Mouse (Mus musculus) liver, embryonic 11.5 days (tissue): ENCODE data around the gene Aldh4a1. TPM values are rescaled to one million over a fixed set of nuclear protein-coding genes. Genes with fewer than 3 reads are reported as not detected.

ENCODE experiments used
- ATAC-seq: fragments of 200-750 bp; cut with Nextera tagmentation; replicated peaks from 2 replicates; pipeline ENCODE4 v1.8.0; 2017; ENCODE audit warnings: moderate number of reproducible peaks, mild to moderate bottlenecking, moderate TSS enrichment, moderate library complexity; ENCODE audit not compliant: low FRiP score
- DNase-seq: peaks from one replicate; pipeline ENCODE4 v3.0.0-alpha.2; 2017; ENCODE audit warnings: low spot score
- H3K27ac ChIP-seq: fragments of 300-500 bp; sonication (generic); 2 replicates; pipeline ENCODE4 v1.5.1; 2014; ENCODE audit warnings: mild to moderate bottlenecking, low read depth, low read length, control low read depth
- H3K27me3 ChIP-seq: fragments of 300-500 bp; sonication (generic); replicated peaks from 2 replicates; pipeline ENCODE4 v1.6.1; 2014; ENCODE audit warnings: low read length, mixed read lengths; ENCODE audit not compliant: control insufficient read depth, insufficient read depth
- H3K36me3 ChIP-seq: fragments of 300-500 bp; sonication (generic); 2 replicates; pipeline ENCODE4 v1.6.1; 2014; ENCODE audit warnings: mild to moderate bottlenecking, low read length, moderate library complexity, mixed read lengths; ENCODE audit not compliant: control insufficient read depth, insufficient read depth
- H3K4me1 ChIP-seq: fragments of 300-500 bp; sonication (generic); replicated peaks from 2 replicates; pipeline ENCODE4 v1.6.1; 2014; ENCODE audit warnings: low read length, mixed read lengths; ENCODE audit not compliant: control insufficient read depth, insufficient read depth
- H3K4me2 ChIP-seq: fragments of 300-500 bp; sonication (generic); 2 replicates; pipeline ENCODE4 v1.6.1; 2014; ENCODE audit warnings: mild to moderate bottlenecking, control low read depth, moderate library complexity
- H3K4me3 ChIP-seq: fragments of 300-500 bp; sonication (generic); 2 replicates; pipeline ENCODE4 v1.5.1; 2014; ENCODE audit warnings: low read depth, low read length, control low read depth
- H3K9ac ChIP-seq: fragments of 300-500 bp; sonication (generic); 2 replicates; pipeline ENCODE4 v1.6.1; 2014; ENCODE audit warnings: low read depth, low read length, control low read depth
- H3K9me3 ChIP-seq: fragments of 300-500 bp; sonication (generic); 2 replicates; pipeline ENCODE4 v1.6.1; 2016; ENCODE audit warnings: low read length, inconsistent platforms, mixed read lengths; ENCODE audit not compliant: control insufficient read depth
- WGBS: fragments of 180-500 bp; shearing (Covaris S2); extraction: QIAGEN DNeasy Blood & Tissue Kit; methylation state at CpG from one replicate; pipeline ENCODE4 v1.1.7; 2014; 5-methylcytosine and 5-hydroxymethylcytosine counted together
- polyA plus RNA-seq: library from polyadenylated mRNA; unstranded; fragments of >200 nt; fragmentation: Nextera tagmentation; extraction: Ambion mirVana; gene quantifications from 2 replicates; pipeline ENCODE4 v1.2.1, GENCODE M21; 2014

Aldh4a1 gene
- polyA plus RNA-seq, 1 experiment from 2014 or later: 45.2 TPM

GRCm38 (mm10) chr4:139578389-139578788, 44.3 kb upstream of the Aldh4a1 start:
- peaks cover 26% of the 10 kb centered on the region for H3K27me3 ChIP-seq
- H3K4me1 ChIP-seq: peaks cover 56% of the 10 kb centered on the region
- WGBS: 84% methylated on average over 8 of the region's 8 CpGs
- no peaks in the 10 kb centered on the region for H3K36me3 ChIP-seq
- ATAC-seq (no peak), DNase-seq (no peak)
- H3K27ac ChIP-seq: no peak overlapping the region
- no peak overlapping the region for H3K4me3 ChIP-seq
- H3K4me2 ChIP-seq: peak overlapping the region; percentile 34; the same call in 1 of the 2 replicates
- no peaks in the 10 kb centered on the region for H3K9me3 ChIP-seq
- no peak overlapping the region for H3K9ac ChIP-seq

- Histone ChIP-seq H3K36me3 (no peaks in the 10 kb centered on the region), H3K27ac (no peak overlapping the region), H3K4me2 (peak overlapping the region; percentile 34), H3K4me3 (no peak overlapping the region), H3K9me3 (no peaks in the 10 kb centered on the region), H3K9ac (no peak overlapping the region), H3K27me3 (peaks cover 26% of the 10 kb centered on the region), H3K4me1 (peaks cover 52% of the 10 kb centered on the region)
- DNase-seq: no peak
- no peak for ATAC-seq
- 51% methylated on average over 10 of the region's 10 CpGs for WGBS
Observed at GRCm38 (mm10) chr4:139579003-139579402, 43.7 kb upstream of the Aldh4a1 start.

DNA sequence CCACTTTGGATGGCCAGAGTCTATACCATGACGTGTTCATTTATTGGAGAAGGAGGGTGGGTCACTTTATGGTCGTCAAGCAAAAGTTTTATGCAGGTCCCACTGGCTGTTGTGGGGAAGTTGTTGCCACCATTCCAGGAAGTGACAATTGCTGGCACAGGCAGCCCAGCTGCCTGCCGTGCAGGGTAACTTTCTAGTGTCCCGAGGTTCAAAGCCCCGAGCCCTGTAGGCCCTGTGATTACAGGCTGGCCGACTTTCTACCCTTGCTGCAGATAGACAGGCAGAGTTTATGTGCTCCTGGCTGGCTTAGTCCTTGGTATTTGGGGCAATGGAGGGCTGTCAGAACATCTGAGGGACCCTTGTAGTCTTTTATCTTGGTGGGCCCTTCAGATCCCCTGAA, 43.2 kb upstream of the Aldh4a1 start:
- peaks cover 57% of the 10 kb centered on the region for H3K4me1 ChIP-seq
- no peak overlapping the region for H3K4me3 ChIP-seq
- peaks cover 26% of the 10 kb centered on the region for H3K27me3 ChIP-seq
- H3K36me3 ChIP-seq: no peaks in the 10 kb centered on the region
- no peak overlapping the region; the same call in 1 of the 2 replicates for H3K27ac ChIP-seq
- H3K4me2 ChIP-seq: peak overlapping the region; percentile 16; the same call in 1 of the 2 replicates
- ATAC-seq (no peak), DNase-seq (no peak)
- WGBS: 47% methylated on average over 6 of the region's 6 CpGs
- no peak overlapping the region for H3K9ac ChIP-seq
- no peaks in the 10 kb centered on the region for H3K9me3 ChIP-seq

DNA sequence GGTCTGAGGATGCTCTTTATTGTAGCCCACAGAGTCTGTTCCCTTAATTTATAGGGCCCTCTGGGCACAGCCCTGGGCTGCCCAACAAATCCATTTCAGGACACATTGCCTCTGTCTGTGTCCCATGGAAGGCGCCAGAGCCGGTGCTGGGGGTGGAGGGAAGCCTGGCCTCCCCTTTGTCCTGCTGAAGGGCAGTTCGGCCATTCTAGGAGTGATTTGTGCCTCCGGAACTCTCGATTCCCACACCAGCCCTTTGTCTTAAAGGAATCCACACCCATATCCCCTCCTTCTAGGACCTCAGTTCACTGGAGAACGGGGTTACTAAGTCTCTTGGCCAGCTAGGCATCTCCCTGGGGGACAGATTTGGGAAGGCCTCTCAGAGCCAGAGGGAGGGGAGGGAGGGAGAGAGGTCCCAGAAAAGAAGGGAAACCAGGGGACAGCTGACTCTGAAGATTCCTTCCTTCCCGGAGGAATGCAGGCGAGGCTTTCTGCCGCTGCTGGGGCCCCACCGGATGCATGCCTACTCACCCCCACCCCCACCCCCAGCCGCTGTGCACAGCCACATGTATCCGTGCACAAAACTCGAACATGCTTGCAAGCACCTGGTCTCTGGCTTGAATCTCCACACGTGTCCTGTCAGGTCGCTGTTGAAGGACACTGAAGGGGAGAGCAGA, 41.9 kb upstream of the Aldh4a1 start:
- Histone ChIP-seq H3K36me3 (no peaks in the 10 kb centered on the region), H3K4me3 (peak overlapping the region; percentile 14; the same call in 1 of the 2 replicates), H3K4me2 (peak overlapping the region; percentile 56), H3K9me3 (no peaks in the 10 kb centered on the region), H3K27ac (peak overlapping the region; percentile 89), H3K9ac (peak overlapping the region; percentile 38), H3K27me3 (peaks cover 18% of the 10 kb centered on the region), H3K4me1 (peaks cover 66% of the 10 kb centered on the region)
- WGBS: 20% methylated on average over 15 of the region's 15 CpGs
- DNase-seq (peak; percentile 59), ATAC-seq (no peak)

DNA sequence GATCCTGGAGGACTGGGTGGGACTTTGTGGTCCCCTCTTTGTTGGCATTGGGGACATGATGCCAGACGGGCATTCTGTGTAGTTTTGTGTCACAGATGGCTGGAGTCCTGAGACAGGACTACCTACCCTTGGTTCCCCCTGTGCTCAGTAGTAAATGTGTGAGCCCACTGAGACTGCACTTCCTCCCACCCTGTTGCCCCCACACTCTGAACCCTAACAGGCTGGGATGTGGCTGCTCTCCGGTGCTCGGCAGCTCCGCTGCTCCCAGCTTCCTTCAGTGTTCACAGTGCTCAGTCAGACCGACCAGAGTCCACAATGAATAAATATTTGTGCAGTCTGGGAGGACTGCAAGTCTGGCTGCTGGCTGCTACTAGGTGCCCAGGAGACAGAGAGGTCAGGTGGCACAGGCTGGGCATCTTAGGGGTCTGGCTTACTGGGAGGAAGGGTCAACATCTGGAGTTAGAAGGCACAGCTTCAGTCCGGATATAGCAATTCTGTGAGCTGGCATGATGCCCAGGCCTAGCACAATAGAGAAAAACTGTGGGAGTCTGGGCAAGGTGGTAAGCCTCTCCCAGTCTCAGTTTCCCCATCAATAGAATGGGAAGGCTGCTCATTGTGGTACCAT, 41.1 kb upstream of the Aldh4a1 start:
- Histone ChIP-seq H3K4me3 (no peak overlapping the region), H3K27ac (peak overlapping the region; percentile 89)
- 26% methylated on average over 6 of the region's 6 CpGs for WGBS

DNA sequence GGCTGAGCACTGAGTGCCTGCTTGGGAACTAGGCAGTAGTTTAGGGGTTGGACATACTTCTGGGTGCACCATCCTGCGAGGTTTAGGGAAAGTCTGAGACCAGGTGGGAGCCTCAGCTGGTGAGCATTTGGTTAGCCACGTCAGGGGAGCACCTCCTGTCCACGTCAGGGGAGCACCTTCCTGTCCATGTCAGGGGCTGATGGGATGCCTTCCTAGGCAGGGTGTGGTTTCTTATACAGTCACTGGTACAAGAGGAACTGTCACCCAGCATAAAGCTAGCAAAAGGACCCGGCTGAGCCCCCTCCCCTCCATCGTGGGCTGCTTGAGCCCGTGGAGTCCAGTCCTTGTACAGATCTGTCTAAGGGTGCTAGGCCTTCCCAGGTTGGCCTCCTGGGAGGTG, 40.3 kb upstream of the Aldh4a1 start:
- Histone ChIP-seq H3K9me3 (no peaks in the 10 kb centered on the region), H3K9ac (no peak overlapping the region), H3K27ac (peak overlapping the region; percentile 89; the same call in 1 of the 2 replicates), H3K36me3 (no peaks in the 10 kb centered on the region), H3K4me2 (no peak overlapping the region), H3K4me1 (peaks cover 77% of the 10 kb centered on the region), H3K27me3 (peaks cover 5% of the 10 kb centered on the region), H3K4me3 (no peak overlapping the region)
- no peak for ATAC-seq
- 69% methylated on average over 6 of the region's 6 CpGs for WGBS
- DNase-seq: no peak

More for the DNA sequence above, 41.1 kb upstream of the Aldh4a1 start:
- no peak for DNase-seq
- Histone ChIP-seq H3K9me3 (no peaks in the 10 kb centered on the region), H3K27me3 (peaks cover 11% of the 10 kb centered on the region), H3K36me3 (no peaks in the 10 kb centered on the region), H3K9ac (peak overlapping the region; percentile 38), H3K4me1 (peaks cover 73% of the 10 kb centered on the region), H3K4me2 (peak overlapping the region; percentile 56)
- peak; percentile 18; the same call in 1 of the 2 replicates for ATAC-seq

DNA sequence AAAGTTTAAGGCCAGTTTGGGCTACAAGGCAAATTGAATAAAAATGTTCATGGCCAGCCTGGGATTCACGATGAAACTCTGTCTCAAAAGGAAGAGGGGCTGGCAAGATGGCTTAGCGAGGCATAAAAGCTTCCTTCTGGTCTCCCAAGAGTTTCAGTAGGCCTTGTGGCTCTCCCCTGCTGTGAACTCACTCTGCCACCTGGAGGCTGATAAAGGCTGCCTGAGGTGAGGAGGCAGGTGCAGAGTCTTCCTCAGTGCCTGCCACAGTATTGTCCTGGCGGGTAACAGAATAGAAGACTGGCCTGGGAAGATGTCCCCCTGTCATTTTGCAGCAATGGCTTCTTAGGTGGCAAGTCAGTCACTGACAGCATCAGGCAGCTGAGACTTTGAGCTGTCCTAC, 39.8 kb upstream of the Aldh4a1 start:
- no peak overlapping the region for H3K9ac ChIP-seq
- WGBS: 62% methylated on average over 3 of the region's 3 CpGs
- no peaks in the 10 kb centered on the region for H3K9me3 ChIP-seq
- DNase-seq (no peak), ATAC-seq (no peak)
- peaks cover 5% of the 10 kb centered on the region for H3K27me3 ChIP-seq
- no peaks in the 10 kb centered on the region for H3K36me3 ChIP-seq
- peaks cover 81% of the 10 kb centered on the region for H3K4me1 ChIP-seq
- H3K4me3 ChIP-seq: no peak overlapping the region
- no peak overlapping the region for H3K27ac ChIP-seq
- H3K4me2 ChIP-seq: no peak overlapping the region

DNA sequence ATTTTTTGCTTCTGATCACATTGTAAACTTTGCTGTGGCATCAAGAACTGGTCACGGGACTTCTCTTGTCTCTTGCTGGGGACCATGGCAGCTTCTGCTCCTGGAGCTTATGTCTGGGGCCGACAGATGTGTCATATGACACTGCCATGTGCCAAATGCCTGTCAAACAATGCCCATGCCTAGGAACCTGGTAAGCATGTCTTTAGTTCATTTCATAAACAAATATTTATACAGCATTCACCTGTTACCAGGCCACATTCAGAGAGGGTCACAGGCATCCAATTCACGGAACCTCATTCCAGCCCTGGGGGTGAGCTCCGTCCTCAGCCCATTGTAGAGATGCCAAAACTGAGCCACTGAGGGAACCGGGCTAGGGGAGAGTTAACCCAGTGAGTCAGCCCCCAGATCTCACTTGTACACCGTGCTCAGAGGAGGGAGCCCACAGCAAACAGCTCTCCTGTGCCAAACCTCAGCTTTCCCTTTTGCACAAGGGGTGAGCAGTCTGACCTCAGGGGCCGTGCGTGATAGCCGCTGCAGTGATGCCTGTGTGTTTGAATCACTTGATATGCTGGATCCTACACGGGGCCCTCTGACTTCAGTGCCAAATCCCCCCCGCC, 38.9 kb upstream of the Aldh4a1 start:
- Histone ChIP-seq H3K27me3 (no peaks in the 10 kb centered on the region; the same call in none of the 2 replicates), H3K4me2 (no peak overlapping the region), H3K27ac (no peak overlapping the region), H3K9ac (no peak overlapping the region), H3K36me3 (no peaks in the 10 kb centered on the region), H3K9me3 (no peaks in the 10 kb centered on the region), H3K4me1 (peaks cover 74% of the 10 kb centered on the region), H3K4me3 (no peak overlapping the region)
- ATAC-seq: no peak
- WGBS: 79% methylated on average over 11 of the region's 11 CpGs
- no peak for DNase-seq
